Mouse (Mus musculus) forebrain, embryonic 12.5 days (tissue): ENCODE results near the gene Ugp2. TPM values are rescaled to one million over a fixed set of nuclear protein-coding genes. Genes with fewer than 3 reads are reported as not detected.

ENCODE experiments used
- ATAC-seq: fragments of 200-750 bp; cut with Nextera tagmentation; 2 replicates; pipeline ENCODE4 v1.8.0; 2017; ENCODE audit warnings: moderate TSS enrichment; ENCODE audit not compliant: low FRiP score
- H3K27ac ChIP-seq: fragments of 300-500 bp; sonication (generic); 2 replicates; pipeline ENCODE4 v1.5.1; 2016; ENCODE audit warnings: mild to moderate bottlenecking
- H3K27me3 ChIP-seq: fragments of 300-500 bp; sonication (generic); 2 replicates; pipeline ENCODE4 v1.6.1; 2016; ENCODE audit warnings: mild to moderate bottlenecking
- H3K36me3 ChIP-seq: fragments of 300-500 bp; sonication (generic); replicated peaks from 2 replicates; pipeline ENCODE4 v1.6.1; 2016; ENCODE audit warnings: mild to moderate bottlenecking
- H3K4me1 ChIP-seq: fragments of 300-500 bp; sonication (generic); 2 replicates; pipeline ENCODE4 v1.6.1; 2016
- H3K4me2 ChIP-seq: fragments of 300-500 bp; sonication (generic); 2 replicates; pipeline ENCODE4 v1.6.1; 2016; ENCODE audit warnings: mild to moderate bottlenecking, moderate library complexity
- H3K4me3 ChIP-seq: fragments of 300-500 bp; sonication (generic); replicated peaks from 2 replicates; pipeline ENCODE4 v1.5.1; 2016; ENCODE audit warnings: mild to moderate bottlenecking
- H3K9ac ChIP-seq: fragments of 300-500 bp; sonication (generic); 2 replicates; pipeline ENCODE4 v1.6.1; 2016; ENCODE audit warnings: mild to moderate bottlenecking
- H3K9me3 ChIP-seq: fragments of 300-500 bp; sonication (generic); 2 replicates; pipeline ENCODE4 v1.6.1; 2016
- WGBS: fragments of 180-500 bp; shearing (Covaris S2); methylation state at CpG from one replicate; pipeline ENCODE4 v1.1.7; 2016; 5-methylcytosine and 5-hydroxymethylcytosine counted together
- polyA plus RNA-seq: library from polyadenylated mRNA; unstranded; fragments of >200 nt; fragmentation: Nextera tagmentation; extraction: Ambion mirVana; gene quantifications from 2 replicates; pipeline ENCODE4 v1.2.1, GENCODE M21; 2016

Ugp2 gene
- polyA plus RNA-seq, 1 experiment from 2014 or later: 60.8 TPM

DNA sequence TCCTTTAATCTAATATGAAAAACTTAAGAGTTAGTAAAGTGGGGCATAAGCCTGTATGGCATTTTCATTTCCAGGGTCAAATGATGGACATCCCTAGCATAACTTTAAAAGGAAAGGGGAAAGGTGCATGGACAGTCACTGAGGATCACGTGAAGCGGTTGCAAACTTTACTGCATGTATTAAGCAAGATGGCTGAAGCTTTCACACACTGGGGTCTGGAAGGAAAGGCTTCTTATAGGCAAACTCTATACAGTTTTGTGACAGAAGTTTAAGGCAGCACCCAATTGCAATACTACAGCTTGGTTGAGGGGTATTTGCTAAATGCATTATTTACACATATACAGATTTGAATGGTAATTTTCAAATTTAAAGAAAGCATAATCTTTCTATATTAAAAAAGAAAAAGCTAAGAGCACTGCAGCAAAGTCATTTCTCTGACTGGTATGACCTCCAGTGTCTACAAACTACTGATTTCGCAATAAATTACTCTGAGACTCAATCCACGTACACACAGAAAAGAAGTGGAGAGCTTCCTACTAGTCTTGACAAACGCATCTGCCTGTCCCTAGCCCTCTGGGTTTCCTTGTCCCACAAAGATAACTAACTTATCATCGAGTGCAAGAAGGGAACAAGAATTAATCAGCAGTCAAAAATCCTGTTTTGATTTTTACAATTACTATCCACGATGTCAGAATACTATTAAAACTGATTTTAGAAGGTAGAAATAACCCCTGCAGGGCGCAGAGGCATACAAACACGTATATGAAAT is 1.6 kb downstream of the Ugp2 start:
- Histone ChIP-seq H3K9ac (peak overlapping the region; percentile 82), H3K4me2 (peak overlapping the region; percentile 55), H3K27ac (no peak overlapping the region), H3K4me1 (peaks cover 19% of the 10 kb centered on the region), H3K4me3 (peak overlapping the region; percentile 83), H3K36me3 (no peaks in the 10 kb centered on the region), H3K9me3 (no peaks in the 10 kb centered on the region), H3K27me3 (no peaks in the 10 kb centered on the region)
- WGBS: 29% methylated on average over 9 of the region's 9 CpGs
- ATAC-seq: no peak

DNA sequence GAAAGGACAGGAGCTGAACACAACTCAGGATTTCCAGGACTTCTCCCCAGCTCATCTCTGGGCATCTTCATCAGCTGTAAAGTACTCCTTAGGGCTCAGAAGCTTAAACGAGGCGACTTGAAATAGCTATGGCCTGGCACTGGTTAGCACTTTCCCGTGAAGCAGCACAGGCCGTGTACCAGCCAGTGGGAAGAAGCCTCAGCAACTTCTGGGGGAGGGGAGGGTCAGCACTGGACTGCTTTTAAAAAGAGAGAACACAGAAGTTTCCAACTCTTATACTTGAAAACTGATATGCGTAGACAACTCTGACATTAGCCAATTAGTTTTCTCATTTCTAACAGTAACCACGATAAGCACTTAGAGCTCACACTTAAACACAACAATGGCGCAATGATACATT is 2.5 kb downstream of the Ugp2 start:
- WGBS: 62% methylated on average over 7 of the region's 7 CpGs
- Histone ChIP-seq H3K9me3 (no peaks in the 10 kb centered on the region), H3K27me3 (no peaks in the 10 kb centered on the region), H3K4me2 (peak overlapping the region; percentile 55; the same call in 1 of the 2 replicates), H3K4me3 (no peak overlapping the region), H3K36me3 (no peaks in the 10 kb centered on the region), H3K27ac (no peak overlapping the region), H3K4me1 (peaks cover 19% of the 10 kb centered on the region), H3K9ac (no peak overlapping the region)
- ATAC-seq: no peak

DNA sequence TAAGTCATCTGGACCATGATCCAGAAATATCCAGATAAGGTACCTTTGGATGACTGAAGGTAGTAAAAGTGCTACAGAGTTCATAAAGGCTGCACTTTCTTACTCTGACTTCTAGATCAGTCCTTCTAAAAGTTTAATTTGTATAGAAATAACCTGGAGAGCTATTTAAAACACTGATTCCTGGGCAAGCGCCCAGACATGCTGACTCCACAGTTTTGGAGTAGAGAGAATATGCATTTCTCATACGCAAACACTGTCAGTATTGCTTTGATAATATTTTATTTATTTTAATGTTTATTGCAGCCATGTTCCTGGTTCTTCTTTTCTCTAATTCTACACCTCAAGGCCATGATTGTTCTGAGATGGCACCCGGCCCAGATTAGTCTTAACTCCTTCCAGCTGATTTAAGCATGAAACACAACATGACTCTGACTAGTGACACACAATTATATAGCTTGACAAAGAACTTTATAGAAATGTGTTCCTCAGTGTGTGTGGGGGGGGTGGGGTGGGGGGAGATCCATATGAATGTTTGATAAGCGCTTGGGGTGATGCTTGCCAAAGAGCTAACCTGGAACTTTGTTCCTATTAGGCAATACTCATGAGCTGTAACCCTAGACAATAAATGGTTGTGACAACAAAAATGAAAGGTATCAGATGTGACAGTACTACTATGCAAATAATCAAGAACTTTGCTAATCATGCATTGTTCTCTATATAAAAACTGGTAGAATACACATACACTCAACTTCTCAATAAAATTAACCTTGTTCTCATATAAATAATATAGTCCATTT is 7.7 kb downstream of the Ugp2 start:
- WGBS: 91% methylated on average over 4 of the region's 4 CpGs
- Histone ChIP-seq H3K27me3 (no peaks in the 10 kb centered on the region), H3K4me1 (peaks cover 2% of the 10 kb centered on the region; the same call in 1 of the 2 replicates), H3K27ac (no peak overlapping the region), H3K4me3 (no peak overlapping the region), H3K36me3 (no peaks in the 10 kb centered on the region), H3K9ac (no peak overlapping the region), H3K9me3 (no peaks in the 10 kb centered on the region), H3K4me2 (no peak overlapping the region)
- no peak for ATAC-seq

DNA sequence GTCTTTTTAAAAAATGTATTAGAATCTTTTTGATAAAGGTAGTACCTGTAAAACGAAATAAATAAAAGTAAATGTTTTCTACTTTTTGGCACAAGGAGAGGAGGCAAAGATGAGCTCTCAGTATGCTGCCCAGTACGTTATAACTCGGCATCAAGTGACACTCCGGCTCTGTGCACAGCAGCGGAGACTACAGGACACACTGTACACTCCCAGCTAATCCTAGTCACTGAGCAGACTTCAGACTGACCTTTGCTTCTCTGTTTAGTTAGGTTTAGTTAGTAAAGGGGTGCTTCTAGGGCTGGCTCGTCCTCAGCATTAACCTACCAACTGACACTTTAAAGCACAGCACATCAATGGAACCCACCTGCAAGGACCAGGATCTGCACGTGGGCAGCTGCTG is 19.7 kb downstream of the Ugp2 start:
- H3K4me2 ChIP-seq: no peak overlapping the region
- H3K27me3 ChIP-seq: no peaks in the 10 kb centered on the region
- no peak overlapping the region for H3K9ac ChIP-seq
- H3K36me3 ChIP-seq: peaks cover 4% of the 10 kb centered on the region
- no peaks in the 10 kb centered on the region for H3K4me1 ChIP-seq
- WGBS: 87% methylated on average over 7 of the region's 7 CpGs
- H3K27ac ChIP-seq: no peak overlapping the region
- no peaks in the 10 kb centered on the region for H3K9me3 ChIP-seq
- H3K4me3 ChIP-seq: no peak overlapping the region
- ATAC-seq: no peak

DNA sequence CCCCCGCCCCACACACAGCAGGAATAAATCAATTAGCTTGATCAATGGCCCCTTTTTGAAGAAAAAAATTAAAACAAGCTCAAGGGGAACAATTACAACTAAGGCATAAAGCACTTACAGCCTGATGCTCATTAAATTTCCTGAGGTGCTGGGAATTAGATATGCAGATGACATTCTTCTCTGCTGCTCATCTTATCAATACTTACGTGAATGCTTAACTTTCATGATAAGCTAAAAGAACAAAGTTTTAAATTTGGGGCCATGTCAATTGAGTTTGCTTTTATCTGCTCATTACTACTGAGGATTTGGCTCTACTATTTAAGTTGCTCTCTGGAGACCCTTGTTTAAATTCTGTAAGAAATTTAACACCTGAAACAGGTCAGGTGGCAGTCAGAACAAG is 22.1 kb downstream of the Ugp2 start:
- H3K9me3 ChIP-seq: no peaks in the 10 kb centered on the region
- H3K27ac ChIP-seq: no peak overlapping the region
- no peak overlapping the region for H3K9ac ChIP-seq
- 87% methylated on average over 2 of the region's 2 CpGs for WGBS
- no peaks in the 10 kb centered on the region for H3K27me3 ChIP-seq
- no peak overlapping the region for H3K4me2 ChIP-seq
- H3K4me3 ChIP-seq: no peak overlapping the region
- no peaks in the 10 kb centered on the region for H3K4me1 ChIP-seq
- no peak for ATAC-seq
- peaks cover 4% of the 10 kb centered on the region for H3K36me3 ChIP-seq

- 92% methylated on average over 3 of the region's 3 CpGs for WGBS
Measured at GRCm38 (mm10) chr11:21346020-21346419, 25.0 kb downstream of the Ugp2 start.

DNA sequence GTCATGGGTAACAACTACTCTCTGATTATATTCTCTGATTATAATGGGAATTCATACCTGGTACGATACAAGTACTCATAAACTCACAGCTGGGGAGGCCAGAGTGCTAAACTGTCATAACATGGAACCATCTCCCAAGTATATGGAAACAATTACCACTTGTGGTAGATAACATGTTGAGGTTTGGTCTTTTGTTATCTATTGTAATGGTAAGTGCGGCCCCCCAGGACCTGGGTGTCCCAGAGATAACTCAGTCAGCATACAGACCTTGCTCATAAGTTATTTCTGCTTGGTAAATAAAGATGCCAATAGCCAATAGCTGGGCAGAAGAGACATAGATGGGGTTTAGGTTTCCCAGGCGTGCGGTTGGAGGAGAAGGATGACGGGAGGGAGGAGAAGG is 27.5 kb downstream of the Ugp2 start:
- Histone ChIP-seq H3K9ac (no peak overlapping the region), H3K27ac (no peak overlapping the region), H3K4me1 (no peaks in the 10 kb centered on the region), H3K9me3 (no peaks in the 10 kb centered on the region), H3K4me2 (no peak overlapping the region), H3K36me3 (peaks cover 8% of the 10 kb centered on the region), H3K4me3 (no peak overlapping the region), H3K27me3 (no peaks in the 10 kb centered on the region)
- ATAC-seq: no peak
- 98% methylated on average over 5 of the region's 5 CpGs for WGBS

More at GRCm38 (mm10) chr11:21346020-21346419, 25.0 kb downstream of the Ugp2 start:
- no peak overlapping the region for H3K4me2 ChIP-seq
- no peaks in the 10 kb centered on the region for H3K9me3 ChIP-seq
- no peak for ATAC-seq
- peaks cover 12% of the 10 kb centered on the region for H3K36me3 ChIP-seq
- no peaks in the 10 kb centered on the region for H3K27me3 ChIP-seq
- H3K27ac ChIP-seq: no peak overlapping the region
- no peak overlapping the region for H3K4me3 ChIP-seq
- H3K9ac ChIP-seq: no peak overlapping the region
- no peaks in the 10 kb centered on the region for H3K4me1 ChIP-seq

DNA sequence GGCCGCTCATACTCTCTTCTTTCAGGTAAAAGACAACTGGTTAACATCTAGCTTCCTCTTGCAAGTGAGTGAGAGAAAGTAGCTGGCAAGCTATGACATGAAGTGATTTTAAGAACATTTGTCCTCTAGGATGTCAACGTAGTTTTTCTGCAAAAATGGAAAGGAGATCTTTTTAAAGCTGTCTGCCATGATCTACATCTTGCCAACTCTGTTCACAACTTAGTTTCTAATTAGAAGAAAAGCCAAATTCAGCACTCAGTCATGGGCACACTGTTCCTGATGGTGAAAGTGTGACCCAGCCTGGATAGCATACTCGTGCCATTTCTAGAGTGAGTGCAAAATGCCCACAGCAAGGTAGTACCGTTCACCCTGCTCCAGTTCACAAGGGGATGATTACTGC is 31.9 kb downstream of the Ugp2 start:
- no peak overlapping the region for H3K9ac ChIP-seq
- no peaks in the 10 kb centered on the region for H3K4me1 ChIP-seq
- no peaks in the 10 kb centered on the region for H3K9me3 ChIP-seq
- peaks cover 8% of the 10 kb centered on the region; the same call in 1 of the 2 replicates for H3K36me3 ChIP-seq
- WGBS: 93% methylated on average over 4 of the region's 4 CpGs
- H3K4me3 ChIP-seq: no peak overlapping the region
- no peak overlapping the region for H3K4me2 ChIP-seq
- no peak for ATAC-seq
- no peak overlapping the region for H3K27ac ChIP-seq
- H3K27me3 ChIP-seq: no peaks in the 10 kb centered on the region

- H3K27me3 ChIP-seq: no peaks in the 10 kb centered on the region
- H3K4me1 ChIP-seq: no peaks in the 10 kb centered on the region
- H3K36me3 ChIP-seq: no peaks in the 10 kb centered on the region; the same call in 1 of the 2 replicates
- no peak overlapping the region for H3K9ac ChIP-seq
- H3K4me3 ChIP-seq: no peak overlapping the region
- WGBS: 97% methylated on average over 1 of the region's 1 CpGs
- ATAC-seq: no peak
- H3K27ac ChIP-seq: no peak overlapping the region
- no peak overlapping the region for H3K4me2 ChIP-seq
- H3K9me3 ChIP-seq: no peaks in the 10 kb centered on the region
Measured at GRCm38 (mm10) chr11:21337855-21338254, 33.1 kb downstream of the Ugp2 start.

DNA sequence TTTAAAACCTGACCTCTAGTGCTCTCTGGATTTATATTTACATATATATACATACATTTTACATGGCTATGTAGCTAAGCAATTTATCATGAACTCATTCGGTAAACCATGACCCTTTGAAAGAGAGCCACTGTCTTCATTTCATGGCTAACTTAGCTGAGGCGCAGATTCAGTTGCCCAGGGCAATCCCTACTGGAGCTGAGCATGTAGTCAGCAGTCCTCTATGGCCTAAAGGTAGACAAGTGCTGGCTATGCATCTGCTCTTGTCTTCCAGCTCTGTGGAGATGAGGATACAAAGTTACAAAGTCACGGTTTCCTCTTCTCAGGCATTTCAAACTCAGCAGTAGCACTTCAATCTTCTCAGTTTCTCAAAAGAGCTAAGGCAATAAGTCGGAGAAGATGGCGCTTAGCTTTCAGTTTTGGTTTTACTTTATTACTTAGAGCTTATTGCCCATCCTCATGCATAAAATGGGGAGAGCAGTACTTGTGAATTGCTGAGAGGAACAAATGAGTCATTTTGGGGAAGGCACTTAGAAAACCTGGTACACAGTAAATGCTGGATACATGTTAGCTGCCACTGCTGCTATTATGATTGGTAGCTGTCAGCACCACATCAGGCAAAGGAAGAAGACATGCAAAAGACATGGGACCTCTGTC is 38.2 kb downstream of the Ugp2 start:
- no peaks in the 10 kb centered on the region for H3K4me1 ChIP-seq
- H3K4me3 ChIP-seq: no peak overlapping the region
- H3K27ac ChIP-seq: no peak overlapping the region
- no peak overlapping the region for H3K9ac ChIP-seq
- H3K27me3 ChIP-seq: no peaks in the 10 kb centered on the region
- H3K9me3 ChIP-seq: no peaks in the 10 kb centered on the region
- 94% methylated on average over 5 of the region's 5 CpGs for WGBS
- ATAC-seq: no peak
- H3K4me2 ChIP-seq: no peak overlapping the region
- peaks cover 25% of the 10 kb centered on the region for H3K36me3 ChIP-seq

DNA sequence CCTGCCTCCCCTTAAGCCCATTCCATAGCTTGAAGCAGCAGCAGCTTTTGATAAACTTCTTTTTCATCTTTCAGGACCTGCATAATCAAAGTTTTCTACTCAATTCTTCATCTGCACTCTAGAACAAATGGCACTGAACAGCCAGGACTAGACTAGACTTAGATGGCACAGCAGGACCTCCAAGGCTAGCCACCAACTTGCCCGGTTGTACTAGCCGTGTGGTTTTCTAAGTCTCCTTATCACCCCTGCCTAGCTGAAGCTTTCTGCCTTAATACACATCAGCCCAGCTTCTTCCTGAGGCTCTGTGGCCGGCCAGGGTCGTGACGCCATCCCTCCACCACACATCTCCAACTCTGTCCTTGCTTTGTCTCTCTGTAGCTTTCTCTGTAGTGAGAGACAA is 42.9 kb downstream of the Ugp2 start:
- Histone ChIP-seq H3K4me3 (no peak overlapping the region), H3K9ac (no peak overlapping the region), H3K9me3 (no peaks in the 10 kb centered on the region), H3K4me1 (no peaks in the 10 kb centered on the region), H3K27ac (no peak overlapping the region), H3K4me2 (no peak overlapping the region), H3K27me3 (no peaks in the 10 kb centered on the region), H3K36me3 (peaks cover 40% of the 10 kb centered on the region)
- 86% methylated on average over 5 of the region's 5 CpGs for WGBS
- no peak for ATAC-seq

GRCm38 (mm10) chr11:21327486-21327885 is 43.5 kb downstream of the Ugp2 start:
- Histone ChIP-seq H3K9ac (no peak overlapping the region), H3K27me3 (no peaks in the 10 kb centered on the region), H3K27ac (no peak overlapping the region), H3K36me3 (peaks cover 37% of the 10 kb centered on the region), H3K4me1 (no peaks in the 10 kb centered on the region), H3K9me3 (no peaks in the 10 kb centered on the region), H3K4me2 (no peak overlapping the region), H3K4me3 (no peak overlapping the region)
- 89% methylated on average over 5 of the region's 5 CpGs for WGBS
- no peak for ATAC-seq
